In genomic region chr8:84783198-84783918, GRCm38 (mm10) we compare ENCODE assay signal across 18 mouse cellular contexts. TPM values are rescaled to one million over a fixed set of nuclear protein-coding genes. Genes with fewer than 3 reads are reported as not detected.
DNase-seq lines count a peak whose midpoint lies in the region; ATAC-seq and TF ChIP-seq lines count a peak whose summit lies in the region.
"Had no signal": no experiment of that assay in that cellular context is flagged by ENCODE, and none has a peak within 500 bp of the region (broad histone marks: within the 10 kb centered on the region; RNA-seq: fewer than 3 reads in every experiment).

No protein-coding gene starts in this region.

- 18% methylated on average over 11 of the region's 11 CpGs for WGBS in hindbrain, embryonic 15.5 days
- WGBS in hindbrain, embryonic 14.5 days = 12% methylated on average over 11 of the region's 11 CpGs
- 27% methylated on average over 11 of the region's 11 CpGs for whole genome bisulfite sequencing in forebrain, postnatal 0 days

- no peaks in the 10 kb centered on the region for H3K36me3 ChIP-seq in hindbrain, embryonic 15.5 days
- no peaks in the 10 kb centered on the region for H3K36me3 ChIP-seq in hindbrain, embryonic 14.5 days (replicated peaks; ENCODE audit: control insufficient read depth, insufficient read depth)
- H3K36me3 ChIP-seq in forebrain, postnatal 0 days (ENCODE audit: insufficient read depth) = no peaks in the 10 kb centered on the region
- H3K36me3 ChIP-seq: embryonic facial prominence, embryonic 13.5 days; heart, embryonic 13.5 days; neural tube, embryonic 12.5 days had no signal

- no peaks in the 10 kb centered on the region for H3K9me3 ChIP-seq in hindbrain, embryonic 15.5 days
- H3K9me3 ChIP-seq in hindbrain, embryonic 14.5 days (ENCODE audit: control insufficient read depth, low read length) = no peaks in the 10 kb centered on the region
- no peaks in the 10 kb centered on the region for H3K9me3 ChIP-seq in forebrain, postnatal 0 days (ENCODE audit: low read length)
- H3K9me3 ChIP-seq: embryonic facial prominence, embryonic 13.5 days; heart, embryonic 13.5 days; neural tube, embryonic 12.5 days had no signal

- H3K27me3 ChIP-seq in hindbrain, embryonic 15.5 days = peaks cover 70% of the 10 kb centered on the region
- H3K27me3 ChIP-seq in hindbrain, embryonic 14.5 days (ENCODE audit: control insufficient read depth, insufficient read depth, low read length) = peaks cover 93% of the 10 kb centered on the region
- no peaks in the 10 kb centered on the region; the same call in 1 of the 2 replicates for H3K27me3 ChIP-seq in forebrain, postnatal 0 days (ENCODE audit: insufficient read depth, low read length)

- H3K4me1 ChIP-seq in hindbrain, embryonic 15.5 days (replicated peaks) = peaks cover 65% of the 10 kb centered on the region
- H3K4me1 ChIP-seq in hindbrain, embryonic 14.5 days (replicated peaks; ENCODE audit: control insufficient read depth, insufficient read depth, low read length) = peaks cover 37% of the 10 kb centered on the region
- H3K4me1 ChIP-seq in forebrain, postnatal 0 days (ENCODE audit: insufficient read depth) = peaks cover 50% of the 10 kb centered on the region

- H3K4me2 ChIP-seq in hindbrain, embryonic 15.5 days = no peak overlapping the region
- H3K4me2 ChIP-seq in hindbrain, embryonic 14.5 days (replicated peaks) = no peak overlapping the region
- H3K4me2 ChIP-seq in forebrain, postnatal 0 days (ENCODE audit: low read depth) = peak overlapping the region; percentile 57

- DNase-seq in cerebellum, adult 9-11 months = peak; percentile 46
- DNase-seq in hindbrain, embryonic 14.5 days (ENCODE audit: low spot score) = no peak
- DNase-seq in brain, adult 2 months (ENCODE audit: low read depth, low spot score) = peak; percentile 8
- DNase-seq in forebrain, postnatal 0 days = no peak
- no peak for DNase-seq in lung, postnatal 14 days
- DNase-seq: cerebellum, adult 9-10 months; kidney, adult 11 months; layer of hippocampus, adult 9-11 months; lung, adult 2 months; midbrain, embryonic 14.5 days; right cerebral cortex, postnatal 4 days had no signal

- H3K4me3 ChIP-seq in hindbrain, embryonic 15.5 days = no peak overlapping the region
- no peak overlapping the region for H3K4me3 ChIP-seq in hindbrain, embryonic 14.5 days (replicated peaks; ENCODE audit: low read length)
- H3K4me3 ChIP-seq in forebrain, postnatal 0 days (ENCODE audit: low read depth, low read length) = 0 out of 2 replicates have a peak overlapping the region, but pooled peaks have one; percentile 19

- no peak overlapping the region for H3K9ac ChIP-seq in hindbrain, embryonic 15.5 days
- H3K9ac ChIP-seq in hindbrain, embryonic 14.5 days = no peak overlapping the region
- H3K9ac ChIP-seq in forebrain, postnatal 0 days = peak overlapping the region; percentile 70
- H3K9ac ChIP-seq: neural tube, embryonic 12.5 days had no signal

- H3K27ac ChIP-seq in hindbrain, embryonic 15.5 days (replicated peaks) = peak overlapping the region; percentile 30; the same call in 1 of the 2 replicates
- H3K27ac ChIP-seq in hindbrain, embryonic 14.5 days = no peak overlapping the region
- peak overlapping the region; percentile 95 for H3K27ac ChIP-seq in forebrain, postnatal 0 days (ENCODE audit: low read depth, low read length)
- H3K27ac ChIP-seq: embryonic facial prominence, embryonic 13.5 days; heart, embryonic 13.5 days; macrophage; neural tube, embryonic 12.5 days had no signal

- TF ChIP-seq CTCF in forebrain, postnatal 0 days (IDR thresholded peaks at IDR 0.05; ENCODE audit: low read depth) = no peak

- ATAC-seq in cerebellum, adult (ENCODE audit: insufficient number of reproducible peaks, low FRiP score, low TSS enrichment) = no peak
- ATAC-seq in hindbrain, embryonic 15.5 days (ENCODE audit: low FRiP score, low read depth) = no peak
- ATAC-seq in hindbrain, embryonic 14.5 days (ENCODE audit: low FRiP score) = no peak
- ATAC-seq in forebrain, postnatal 0 days = no peak
- ATAC-seq in erythroid progenitor cell, adult 5-6 weeks (replicated peaks; ENCODE audit: low FRiP score, poor library complexity, severe bottlenecking) = no peak

RNA-seq across cellular contexts. Expression of gene Nfix, which starts 16.8 kb away (rescaled TPM):
- 71.2 and 87.6 TPM in 2 replicates for polyA plus RNA-seq in hindbrain, embryonic 15.5 days (2015; fragmentation: Nextera tagmentation; extraction: Ambion mirVana)
- polyA plus RNA-seq in hindbrain, embryonic 14.5 days (2014; fragmentation: Nextera tagmentation; extraction: Ambion mirVana) = 78.8 and 82.4 TPM in 2 replicates
- 111 and 116 TPM in 2 replicates for total RNA-seq in forebrain, postnatal 0 days (2014; rRNA removed)
- polyA plus RNA-seq in forebrain, postnatal 0 days (2015; fragmentation: Nextera tagmentation; extraction: Ambion mirVana) = 347 and 376 TPM in 2 replicates
- 53.7 and 76.0 TPM in 2 replicates for total RNA-seq in erythroid progenitor cell, adult 5-6 weeks (2015; ENCODE audit: low replicate concordance)
- 33.6 and 36.8 TPM in 2 replicates for total RNA-seq in erythroid progenitor cell, adult 5-6 weeks (2017; ENCODE audit: low replicate concordance)

RNA-seq across cellular contexts. Expression of gene Dand5, which starts 39.3 kb away (rescaled TPM):
- polyA plus RNA-seq in hindbrain, embryonic 15.5 days (2015; fragmentation: Nextera tagmentation; extraction: Ambion mirVana) = 14.0 and 15.1 TPM in 2 replicates
- polyA plus RNA-seq in hindbrain, embryonic 14.5 days (2014; fragmentation: Nextera tagmentation; extraction: Ambion mirVana) = 13.5 and 14.6 TPM in 2 replicates
- total RNA-seq in forebrain, postnatal 0 days (2014; rRNA removed) = 4.7 and 6.9 TPM in 2 replicates
- polyA plus RNA-seq in forebrain, postnatal 0 days (2015; fragmentation: Nextera tagmentation; extraction: Ambion mirVana) = 8.2 and 10.0 TPM in 2 replicates
- total RNA-seq in erythroid progenitor cell, adult 5-6 weeks (2015; ENCODE audit: low replicate concordance) = 2.5 and 3.8 TPM in 2 replicates
- total RNA-seq in erythroid progenitor cell, adult 5-6 weeks (2017; ENCODE audit: low replicate concordance) = 5.4 and 6.7 TPM in 2 replicates

RNA-seq across cellular contexts. Expression of gene Gadd45gip1, which starts 48.0 kb away (rescaled TPM):
- polyA plus RNA-seq in hindbrain, embryonic 15.5 days (2015; fragmentation: Nextera tagmentation; extraction: Ambion mirVana) = 39.7 and 40.6 TPM in 2 replicates
- 35.0 and 37.4 TPM in 2 replicates for polyA plus RNA-seq in hindbrain, embryonic 14.5 days (2014; fragmentation: Nextera tagmentation; extraction: Ambion mirVana)
- 24.7 and 28.7 TPM in 2 replicates for total RNA-seq in forebrain, postnatal 0 days (2014; rRNA removed)
- polyA plus RNA-seq in forebrain, postnatal 0 days (2015; fragmentation: Nextera tagmentation; extraction: Ambion mirVana) = 36.7 and 40.8 TPM in 2 replicates
- total RNA-seq in erythroid progenitor cell, adult 5-6 weeks (2015; ENCODE audit: low replicate concordance) = 6.7 and 7.6 TPM in 2 replicates
- total RNA-seq in erythroid progenitor cell, adult 5-6 weeks (2017; ENCODE audit: low replicate concordance) = 11.3 and 16.4 TPM in 2 replicates

RNA-seq across cellular contexts. Expression of gene Rad23a, which starts 57.1 kb away (rescaled TPM):
- 79.1 and 85.9 TPM in 2 replicates for polyA plus RNA-seq in hindbrain, embryonic 15.5 days (2015; fragmentation: Nextera tagmentation; extraction: Ambion mirVana)
- polyA plus RNA-seq in hindbrain, embryonic 14.5 days (2014; fragmentation: Nextera tagmentation; extraction: Ambion mirVana) = 75.7 and 81.1 TPM in 2 replicates
- 32.2 and 55.3 TPM in 2 replicates for total RNA-seq in forebrain, postnatal 0 days (2014; rRNA removed)
- polyA plus RNA-seq in forebrain, postnatal 0 days (2015; fragmentation: Nextera tagmentation; extraction: Ambion mirVana) = 63.5 and 77.4 TPM in 2 replicates
- total RNA-seq in erythroid progenitor cell, adult 5-6 weeks (2015; ENCODE audit: low replicate concordance) = 273 and 355 TPM in 2 replicates
- 296 and 306 TPM in 2 replicates for total RNA-seq in erythroid progenitor cell, adult 5-6 weeks (2017; ENCODE audit: low replicate concordance)

Comparison
In these comparisons a context has a peak if more than half of its experiments do, and no peak if none do; other contexts are left out.
1. DNase-seq: peak in cerebellum, adult 9-11 months (single experiment) and brain, adult 2 months (single experiment); none in hindbrain, embryonic 14.5 days (single experiment), forebrain, postnatal 0 days (single experiment) and lung, postnatal 14 days (single experiment).